Mouse (Mus musculus) sigmoid colon, adult 10 weeks (tissue): ENCODE results near the gene Tdrd5. TPM values are rescaled to one million over a fixed set of nuclear protein-coding genes. Genes with fewer than 3 reads are reported as not detected.

ENCODE experiments used
- polyA plus RNA-seq: library from polyadenylated mRNA; stranded (reverse); fragments of 350-450 nt; fragmentation: Illumina TruSeq; extraction: RNeasy Lipid Tissue Mini Kit (QIAGEN cat#74804); gene quantifications from one replicate; pipeline ENCODE4 v1.2.3, GENCODE M21; 2014; ENCODE audit warnings: low read depth, low replicate concordance

The Tdrd5 gene
- 0.16 TPM for polyA plus RNA-seq

DNA sequence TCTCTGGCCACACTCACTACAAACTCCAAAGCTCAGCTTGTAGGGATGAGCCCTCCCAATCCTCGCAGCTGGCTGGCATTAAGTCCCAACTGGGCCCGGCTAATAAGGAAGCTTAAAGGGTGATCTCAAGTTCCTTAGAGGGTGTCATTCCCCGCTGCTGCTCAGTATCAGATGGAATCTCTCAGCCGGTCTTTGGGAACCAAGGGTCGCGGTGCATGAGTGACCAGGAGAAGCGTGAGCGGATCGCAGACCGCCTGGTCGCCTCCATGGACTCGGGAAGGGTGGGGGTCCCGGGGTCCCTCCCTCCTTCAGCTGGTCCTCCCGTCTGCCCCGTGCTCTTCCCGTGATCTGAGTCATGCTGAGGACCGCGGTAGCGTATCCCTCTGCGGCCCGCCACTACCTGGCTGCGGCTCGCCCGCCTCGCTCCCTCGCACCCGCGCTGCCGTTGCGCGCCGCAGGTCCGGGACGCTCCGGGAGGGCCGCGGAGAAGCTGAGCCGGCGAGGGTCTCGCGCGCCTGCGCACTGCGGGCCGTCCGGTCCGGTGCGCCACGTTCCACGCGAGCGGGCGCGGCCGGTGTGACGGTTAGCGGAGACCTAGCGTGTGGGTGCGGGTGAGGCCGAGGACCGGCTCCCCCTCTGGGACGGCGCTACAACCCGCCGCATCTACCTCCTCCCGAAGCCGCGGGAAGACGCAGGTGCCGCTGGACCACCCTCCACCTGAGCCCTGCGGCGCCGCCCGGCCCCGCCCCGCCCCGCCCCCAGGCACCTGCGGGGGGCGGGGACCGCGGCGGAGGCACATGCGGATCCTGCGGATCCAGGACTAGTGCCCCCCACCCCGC is at the start of gene Tdrd5:
Gene Tdrd5 (minus strand): TSS at position 754 of the 839 bp plus-strand sequence.

GRCm38 (mm10) chr1:156310630-156311029 is 7.2 kb upstream of the Tdrd5 start, which contains the start of gene Nphs2:
Gene Nphs2, plus strand, starts transcription at chr1:156310727.

Other genes with a start within 250 kb of the Tdrd5 start
- gene Fam163a, start 98.6 kb downstream of the Tdrd5 start, polyA plus RNA-seq = 0.95 TPM
- not detected for gene Nphs2, start 7.1 kb upstream of the Tdrd5 start, polyA plus RNA-seq
- 8.7 TPM for gene Gm2000, start 62.4 kb upstream of the Tdrd5 start, polyA plus RNA-seq
- 2.2 TPM for gene Axdnd1, start 117.5 kb upstream of the Tdrd5 start, polyA plus RNA-seq
- 84.2 TPM for gene Soat1, start 170.7 kb upstream of the Tdrd5 start, polyA plus RNA-seq
- gene Gm10031, start 220.3 kb upstream of the Tdrd5 start, polyA plus RNA-seq = 5.3 TPM